ENCODE assay signal across 20 mouse cellular contexts in the genomic region with DNA sequence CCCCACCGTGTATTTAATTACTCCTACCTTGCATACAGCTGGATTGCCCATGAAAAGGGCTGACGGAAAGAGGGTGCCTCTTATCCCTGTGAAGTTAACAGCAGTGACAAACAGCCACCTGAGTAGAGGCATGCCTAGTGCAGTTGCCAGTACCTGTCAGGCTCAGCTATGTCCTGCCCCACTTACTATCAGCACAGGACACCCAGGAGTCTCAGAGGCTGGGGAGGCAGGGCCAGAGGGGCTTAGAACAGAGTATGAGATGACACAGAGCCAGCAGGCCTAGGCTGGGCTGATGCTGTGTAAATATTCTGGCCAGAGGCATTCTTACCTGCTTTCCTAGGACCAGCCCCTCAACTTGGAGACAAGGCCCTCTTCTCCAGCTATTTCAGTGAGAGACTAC. TPM values are rescaled to one million over a fixed set of nuclear protein-coding genes. Genes with fewer than 3 reads are reported as not detected.
DNase-seq lines count a peak whose midpoint lies in the region; ATAC-seq and TF ChIP-seq lines count a peak whose summit lies in the region.
"Had no signal": no experiment of that assay in that cellular context is flagged by ENCODE, and none has a peak within 500 bp of the region (broad histone marks: within the 10 kb centered on the region; RNA-seq: fewer than 3 reads in every experiment).

No protein-coding gene starts in this region.

- H3K9ac ChIP-seq in heart, embryonic 14.5 days (ENCODE audit: low read length), result peak overlapping the region; percentile 34; the same call in 1 of the 2 replicates
- H3K9ac ChIP-seq in lung, embryonic 14.5 days, result no peak overlapping the region
- no peak overlapping the region for H3K9ac ChIP-seq in liver, embryonic 15.5 days
- H3K9ac ChIP-seq in stomach, embryonic 16.5 days (ENCODE audit: low read length), result no peak overlapping the region; the same call in 1 of the 2 replicates
- H3K9ac ChIP-seq: forebrain, embryonic 12.5 days; midbrain, embryonic 12.5 days; neural tube, embryonic 13.5 days had no signal

- DNase-seq in heart, adult 18-20 months, result no peak
- no peak for DNase-seq in lung, embryonic 14.5 days
- no peak for DNase-seq in lung, postnatal 14 days
- DNase-seq in left cerebral cortex, postnatal 25 days (ENCODE audit: low spot score in 2 of 2), result no peak
- DNase-seq: adrenal gland, adult 8-10 months; cerebellum, adult 9-10 months; gastrocnemius, postnatal 14 days; kidney, adult 2 months; kidney, postnatal 10 days; lung, adult 18-20 months; right cerebral cortex, adult 18-20 months; thymus, postnatal 36 days had no signal

- no peaks in the 10 kb centered on the region for H3K36me3 ChIP-seq in heart, embryonic 14.5 days (ENCODE audit: control insufficient read depth, insufficient read depth, low read length)
- no peaks in the 10 kb centered on the region for H3K36me3 ChIP-seq in lung, embryonic 14.5 days (ENCODE audit: insufficient read depth)
- no peaks in the 10 kb centered on the region for H3K36me3 ChIP-seq in liver, embryonic 15.5 days (replicated peaks)
- H3K36me3 ChIP-seq in stomach, embryonic 16.5 days (ENCODE audit: control insufficient read depth, insufficient read depth, low read length), result no peaks in the 10 kb centered on the region
- H3K36me3 ChIP-seq: forebrain, embryonic 12.5 days; limb, embryonic 10.5 days; midbrain, embryonic 12.5 days; neural tube, embryonic 13.5 days had no signal

- H3K4me3 ChIP-seq in heart, embryonic 14.5 days (ENCODE audit: control insufficient read depth in 1 of 2, insufficient read depth in 1 of 2, low read depth in 1 of 2, low read length in 2 of 2), result no peak overlapping the region
- H3K4me3 ChIP-seq in lung, embryonic 14.5 days (ENCODE audit: low read depth, low read length), result no peak overlapping the region
- H3K4me3 ChIP-seq in liver, embryonic 15.5 days (replicated peaks), result no peak overlapping the region
- H3K4me3 ChIP-seq in stomach, embryonic 16.5 days (replicated peaks; ENCODE audit: low read length), result no peak overlapping the region
- H3K4me3 ChIP-seq: forebrain, embryonic 12.5 days; limb, embryonic 10.5 days; midbrain, embryonic 12.5 days; neural tube, embryonic 13.5 days had no signal

- H3K4me1 ChIP-seq in heart, embryonic 14.5 days (ENCODE audit: control insufficient read depth in 2 of 2, insufficient read depth in 2 of 2, low read length in 2 of 2), result peaks cover 85 to 92% of the 10 kb centered on the region in 2 experiments
- peaks cover 25% of the 10 kb centered on the region for H3K4me1 ChIP-seq in lung, embryonic 14.5 days (ENCODE audit: insufficient read depth)
- peaks cover 93% of the 10 kb centered on the region for H3K4me1 ChIP-seq in liver, embryonic 15.5 days (replicated peaks)
- peaks cover 28% of the 10 kb centered on the region for H3K4me1 ChIP-seq in stomach, embryonic 16.5 days (ENCODE audit: control insufficient read depth, insufficient read depth, low read length)

- H3K27ac ChIP-seq in heart, embryonic 14.5 days (replicated peaks in 1 of 2; ENCODE audit: control insufficient read depth in 1 of 2, insufficient read depth in 1 of 2, low read depth in 2 of 2, low read length in 2 of 2), result peak overlapping the region; percentile 15 to 67
- H3K27ac ChIP-seq in lung, embryonic 14.5 days (ENCODE audit: low read depth), result no peak overlapping the region
- H3K27ac ChIP-seq in liver, embryonic 15.5 days (replicated peaks), result no peak overlapping the region
- peak overlapping the region; percentile 18; the same call in 1 of the 2 replicates for H3K27ac ChIP-seq in stomach, embryonic 16.5 days (ENCODE audit: low read length)
- H3K27ac ChIP-seq: forebrain, embryonic 12.5 days; limb, embryonic 10.5 days; macrophage; midbrain, embryonic 12.5 days; neural tube, embryonic 13.5 days had no signal

- WGBS in heart, embryonic 14.5 days, result 75% methylated on average over 2 of the region's 2 CpGs
- 50% methylated on average over 2 of the region's 2 CpGs for WGBS in lung, embryonic 14.5 days
- WGBS in liver, embryonic 15.5 days (ENCODE audit: insufficient replicate concordance), result 55% methylated on average over 2 of the region's 2 CpGs
- 58% methylated on average over 2 of the region's 2 CpGs for WGBS in stomach, embryonic 16.5 days

- ATAC-seq in heart, embryonic 14.5 days (ENCODE audit: insufficient number of reproducible peaks, insufficient read depth, low FRiP score, low read depth), result no peak
- ATAC-seq in lung, embryonic 14.5 days (ENCODE audit: insufficient read depth), result peak; percentile 8; the same call in 1 of the 2 replicates
- ATAC-seq in liver, embryonic 15.5 days (ENCODE audit: insufficient read depth), result 0 out of 2 replicates have a peak, but pooled peaks have one; percentile 21
- ATAC-seq in stomach, embryonic 16.5 days (ENCODE audit: insufficient read depth, low FRiP score), result 0 out of 2 replicates have a peak, but pooled peaks have one; percentile 18

- H3K4me2 ChIP-seq in heart, embryonic 14.5 days (ENCODE audit: low read length), result no peak overlapping the region
- H3K4me2 ChIP-seq in lung, embryonic 14.5 days, result no peak overlapping the region
- no peak overlapping the region for H3K4me2 ChIP-seq in liver, embryonic 15.5 days
- no peak overlapping the region for H3K4me2 ChIP-seq in stomach, embryonic 16.5 days (ENCODE audit: low read depth, low read length)
- H3K4me2 ChIP-seq: forebrain, embryonic 12.5 days; midbrain, embryonic 12.5 days; neural tube, embryonic 13.5 days had no signal

- intact Hi-C loops in left cerebral cortex, postnatal 25 days (cut with DNase I), result no loop called here

- no peaks in the 10 kb centered on the region for H3K9me3 ChIP-seq in heart, embryonic 14.5 days (ENCODE audit: control insufficient read depth, low read length)
- H3K9me3 ChIP-seq in lung, embryonic 14.5 days (ENCODE audit: low read depth, low read length), result no peaks in the 10 kb centered on the region
- H3K9me3 ChIP-seq in liver, embryonic 15.5 days (replicated peaks), result no peaks in the 10 kb centered on the region
- no peaks in the 10 kb centered on the region for H3K9me3 ChIP-seq in stomach, embryonic 16.5 days (replicated peaks; ENCODE audit: control insufficient read depth, low read length)
- H3K9me3 ChIP-seq: forebrain, embryonic 12.5 days; limb, embryonic 10.5 days; midbrain, embryonic 12.5 days; neural tube, embryonic 13.5 days had no signal

- H3K27me3 ChIP-seq in heart, embryonic 14.5 days (ENCODE audit: control insufficient read depth, insufficient read depth, low read length), result no peaks in the 10 kb centered on the region
- H3K27me3 ChIP-seq in lung, embryonic 14.5 days (ENCODE audit: insufficient read depth, low read length), result no peaks in the 10 kb centered on the region
- no peaks in the 10 kb centered on the region for H3K27me3 ChIP-seq in liver, embryonic 15.5 days
- no peaks in the 10 kb centered on the region for H3K27me3 ChIP-seq in stomach, embryonic 16.5 days (ENCODE audit: control insufficient read depth, insufficient read depth, low read length)
- H3K27me3 ChIP-seq: forebrain, embryonic 12.5 days; midbrain, embryonic 12.5 days; neural tube, embryonic 13.5 days had no signal

- TF ChIP-seq CTCF in lung, embryonic 14.5 days (IDR thresholded peaks at IDR 0.05; ENCODE audit: low read depth), result no peak

RNA-seq across cellular contexts. Expression of a gene that starts 48.0 kb away (rescaled TPM):
- 10.2 and 12.0 TPM in 2 replicates for polyA plus RNA-seq in heart, embryonic 14.5 days (2014; fragmentation: Nextera tagmentation; extraction: Ambion mirVana)
- 10 to 100 TPM; 36.8 to 38.9 TPM for total RNA-seq in heart, adult 18-20 months (2021)
- polyA plus RNA-seq in lung, embryonic 14.5 days (2014; fragmentation: Nextera tagmentation; extraction: Ambion mirVana), result 8.8 and 9.8 TPM in 2 replicates
- polyA plus RNA-seq in liver, embryonic 15.5 days (2015; fragmentation: Nextera tagmentation; extraction: Ambion mirVana), result 1.5 and 2.2 TPM in 2 replicates
- polyA plus RNA-seq in stomach, embryonic 16.5 days (2015; fragmentation: Nextera tagmentation; extraction: Ambion mirVana), result 2.4 and 2.6 TPM in 2 replicates
- total RNA-seq in left cerebral cortex, postnatal 25 days (2021), result 100 to 1,000 TPM; 275 to 292 TPM

Comparison
In these comparisons a context has a peak if more than half of its experiments do, and no peak if none do; other contexts are left out.
1. H3K27ac ChIP-seq: peak in heart, embryonic 14.5 days (2 of 2) and stomach, embryonic 16.5 days (single experiment); none in lung, embryonic 14.5 days (single experiment) and liver, embryonic 15.5 days (single experiment).